Mouse (Mus musculus) frontal cortex, adult 2 months (tissue): ENCODE data around the gene Aig1. TPM values are rescaled to one million over a fixed set of nuclear protein-coding genes. Genes with fewer than 3 reads are reported as not detected.

Experiments used
- DNase-seq, 2 experiments: peaks; one replicate each; pipeline ENCODE4 v3.0.0; 2022; ENCODE audit warnings: low spot score in 1 of 2; ENCODE audit errors: extremely low spot score in 1 of 2
- polyA plus RNA-seq: library from polyadenylated mRNA; depleted of rRNA; stranded (reverse); fragments of >200 nt; gene quantifications from 2 replicates; pipeline ENCODE4 v1.2.3, GENCODE M21; 2012

Aig1 gene
- polyA plus RNA-seq, 1 experiment: 69.6 TPM

DNA sequence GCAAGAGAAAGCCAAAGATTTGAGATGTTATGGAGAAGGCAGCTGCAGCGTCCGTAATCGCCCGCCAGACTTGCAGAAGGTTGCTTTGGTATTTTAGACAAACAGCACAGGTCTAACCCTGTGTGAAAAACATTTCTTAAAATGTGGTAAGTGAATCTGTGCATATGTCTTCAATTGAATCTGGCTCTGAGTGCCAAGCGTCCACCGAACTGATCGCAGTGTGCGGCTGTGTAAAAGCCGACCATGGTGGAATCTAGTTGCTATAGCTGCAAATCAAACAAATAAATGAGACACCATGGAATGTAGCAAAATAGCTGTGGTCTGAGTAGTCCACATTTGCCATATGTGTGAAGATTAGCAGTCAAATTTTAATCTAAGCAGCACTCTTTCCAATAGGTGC is 80.7 kb downstream of the Aig1 start:
- no peak for DNase-seq

DNA sequence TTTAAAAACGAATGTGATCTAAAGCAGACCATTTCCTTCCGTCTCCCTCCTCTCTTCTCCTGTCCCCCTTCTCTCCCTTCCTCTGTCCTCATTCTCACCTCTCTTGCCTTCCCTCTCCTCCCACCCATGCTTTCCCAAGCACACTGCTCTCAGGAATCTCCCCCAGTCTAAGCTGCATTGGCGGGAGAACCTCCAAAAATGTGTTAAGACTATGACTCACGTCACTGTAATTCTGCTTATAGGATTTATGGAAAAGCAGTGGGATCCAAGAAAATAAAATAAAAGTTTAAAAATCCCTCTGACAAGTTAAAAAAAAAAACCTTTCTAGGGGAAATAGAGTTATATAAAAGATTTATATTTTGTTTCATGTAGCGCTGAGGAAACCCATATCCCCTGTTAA is 86.0 kb downstream of the Aig1 start:
- DNase-seq: peak; percentile 33 to 73

DNA sequence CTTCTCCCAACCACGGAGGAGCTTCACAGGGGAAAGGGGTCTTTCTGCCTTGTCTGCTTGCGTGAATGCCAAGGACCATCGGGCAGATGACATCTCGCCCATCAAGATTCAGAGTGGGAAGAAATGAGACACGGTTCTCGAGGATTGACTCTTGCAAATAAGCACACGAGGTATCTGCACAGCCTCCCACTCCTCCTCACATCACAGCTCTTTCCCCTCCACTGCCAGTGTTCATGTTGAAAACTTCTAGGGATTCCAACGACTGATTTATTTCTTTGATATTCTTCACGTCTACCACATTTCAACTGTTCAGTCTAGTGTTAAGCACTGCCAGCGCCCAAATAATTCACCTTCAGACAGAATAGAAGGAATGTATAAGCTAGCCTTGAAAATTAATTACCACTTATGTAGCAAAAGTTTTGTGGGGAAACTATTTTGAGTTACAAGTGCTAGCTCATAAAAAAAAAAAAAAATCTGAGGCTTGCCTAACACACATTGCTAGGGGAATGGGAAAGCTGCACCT is 86.5 kb downstream of the Aig1 start:
- DNase-seq: no peak

DNA sequence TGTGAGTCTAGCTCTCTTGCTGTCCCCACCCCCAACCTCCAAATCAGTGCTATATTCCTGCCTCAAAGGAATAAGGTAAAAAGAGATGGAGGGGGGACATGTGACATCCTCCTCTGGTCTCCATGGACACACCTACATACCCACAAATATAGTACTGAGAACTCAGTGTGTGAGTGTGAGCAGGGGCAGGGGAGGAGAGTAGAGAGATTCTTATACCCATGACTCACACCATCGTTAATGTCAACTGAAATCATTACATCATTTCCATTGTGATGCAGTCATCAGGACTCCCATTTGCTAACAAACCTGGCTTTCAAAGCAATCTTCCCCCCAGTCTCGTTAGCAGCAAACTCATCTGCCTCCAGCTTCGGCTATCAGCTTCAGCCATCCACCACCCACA is 92.8 kb downstream of the Aig1 start:
- DNase-seq: peak in 1 of 2 experiments; percentile 32

DNA sequence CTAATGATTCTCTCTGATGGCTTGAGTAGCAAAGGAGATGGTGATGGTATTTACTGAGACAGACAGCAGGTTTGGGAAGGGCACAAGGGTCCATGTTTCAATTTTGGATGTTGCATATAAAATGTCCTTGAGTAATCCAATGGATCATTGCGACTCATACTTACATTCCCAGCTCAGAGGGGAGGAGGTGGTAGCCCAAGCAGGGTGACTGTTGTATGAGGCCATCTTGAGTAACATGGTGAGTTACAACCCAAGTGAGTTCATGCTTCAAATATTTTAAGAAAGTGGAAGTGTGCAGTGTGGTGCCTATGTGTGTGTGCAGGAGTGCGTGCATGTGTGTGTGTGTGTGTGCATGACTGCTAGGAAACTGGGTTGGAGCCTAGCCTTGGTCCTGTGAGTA is 93.4 kb downstream of the Aig1 start:
- no peak for DNase-seq

DNA sequence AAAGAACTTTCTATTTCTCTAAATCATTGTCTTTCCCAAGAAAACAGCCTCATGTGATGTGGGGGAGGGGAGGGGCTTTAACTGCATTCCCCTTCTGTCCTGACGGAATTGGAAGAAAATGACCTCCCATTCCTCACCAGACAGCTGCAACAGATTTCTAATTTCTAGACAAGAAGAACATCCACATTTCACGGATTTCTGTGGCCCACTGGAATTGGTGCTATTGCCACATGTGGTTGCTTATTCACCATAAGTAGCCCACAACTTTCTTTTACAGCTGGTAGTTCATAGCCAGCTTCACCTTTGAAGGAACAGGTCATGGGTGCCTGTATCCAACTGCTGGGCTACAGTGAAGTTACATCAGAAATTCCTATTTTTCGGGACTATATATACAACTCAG is 93.9 kb downstream of the Aig1 start:
- no peak for DNase-seq

DNA sequence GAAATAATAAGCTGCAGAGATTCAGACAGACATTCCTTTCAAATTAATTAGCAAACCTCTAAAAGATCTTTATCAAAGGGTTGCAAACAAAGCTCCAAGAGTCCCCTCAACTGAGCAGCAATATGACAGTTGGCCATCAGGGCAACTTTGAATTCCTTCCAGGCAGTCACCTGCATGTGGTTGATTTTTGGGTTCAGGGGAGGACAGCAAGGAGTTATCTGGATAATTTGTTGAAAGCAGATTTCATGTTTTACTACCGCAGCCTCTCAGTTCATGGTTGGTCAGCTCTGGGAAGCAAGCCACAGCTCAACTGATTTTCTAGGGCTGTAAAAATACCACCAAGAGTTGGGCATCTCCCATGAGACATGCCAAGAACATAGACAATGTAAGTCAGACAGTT is 98.1 kb downstream of the Aig1 start:
- no peak for DNase-seq

DNA sequence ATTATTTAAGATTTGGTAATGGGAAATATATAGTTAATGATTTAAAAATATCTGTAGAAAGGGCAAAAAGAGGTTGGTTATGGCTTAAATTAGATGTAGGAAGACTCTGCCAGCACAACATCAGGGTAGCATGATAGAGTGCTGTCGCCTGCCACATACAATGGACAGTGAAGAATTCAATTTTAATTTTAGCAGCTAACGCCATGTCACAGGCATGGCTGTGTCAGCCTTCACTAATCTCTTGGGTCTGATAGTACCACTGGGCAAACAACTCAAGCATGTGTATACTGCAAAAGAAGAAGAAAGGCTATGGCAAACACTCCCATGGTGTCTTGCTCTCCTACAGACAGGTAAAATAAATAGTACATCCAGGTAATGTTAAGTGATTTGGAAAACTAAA is 99.0 kb downstream of the Aig1 start:
- no peak for DNase-seq

DNA sequence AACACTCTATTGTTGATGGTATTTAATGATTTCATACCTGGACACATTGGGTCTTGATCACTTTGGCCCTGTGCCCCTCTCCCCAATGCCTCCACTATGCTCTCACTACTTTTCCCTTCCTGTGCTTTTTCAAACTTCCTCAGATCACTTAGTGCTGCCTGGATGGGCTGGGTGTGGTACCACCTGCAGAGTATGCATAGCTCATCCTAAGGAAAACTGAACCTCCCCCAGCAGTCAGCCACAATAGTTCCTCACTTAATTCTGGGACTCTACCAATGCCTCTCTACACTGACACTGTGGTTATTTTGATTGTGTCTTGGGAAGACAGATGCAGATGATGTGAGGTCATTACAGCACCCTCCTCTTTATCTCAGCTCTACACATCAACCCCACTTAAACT is 99.9 kb downstream of the Aig1 start:
- no peak for DNase-seq

DNA sequence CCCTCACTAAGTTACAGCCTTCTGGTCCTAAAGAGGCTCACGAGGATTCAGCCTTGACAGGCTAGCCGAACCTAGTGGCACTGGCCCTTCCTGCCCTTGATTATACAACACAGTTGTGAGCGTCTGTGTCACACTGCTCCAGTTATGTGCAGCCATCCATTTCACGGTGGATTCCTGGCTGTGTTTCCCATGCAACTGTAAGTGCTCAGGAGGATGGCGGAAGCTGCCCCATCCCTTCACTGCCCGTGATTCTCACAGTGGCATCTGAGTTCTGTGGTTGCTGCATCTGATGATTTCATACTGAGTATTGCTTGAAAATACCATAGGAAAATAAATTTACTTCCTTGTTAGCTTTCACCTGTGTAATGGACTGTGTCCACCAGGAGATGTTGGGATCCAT is 101.7 kb downstream of the Aig1 start:
- no peak for DNase-seq

DNA sequence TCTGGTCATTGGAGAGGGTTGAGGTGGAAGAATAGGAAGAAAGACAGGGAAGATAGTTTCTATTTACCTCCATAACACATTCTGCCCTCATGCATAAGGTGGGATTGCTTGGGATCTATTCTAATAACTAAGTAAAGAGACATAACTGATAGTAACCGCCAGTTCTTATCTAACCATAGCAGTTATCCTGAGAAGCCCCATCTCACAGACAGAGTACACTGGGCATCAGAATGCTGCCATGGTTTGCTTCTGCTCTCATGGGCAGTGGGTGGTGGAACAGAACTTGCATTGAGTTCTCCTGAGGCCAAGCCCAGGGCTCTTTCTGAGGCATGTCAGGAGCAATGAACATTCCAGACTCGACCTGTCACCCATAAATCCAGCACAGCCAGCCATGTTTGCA is 105.6 kb downstream of the Aig1 start:
- no peak for DNase-seq

DNA sequence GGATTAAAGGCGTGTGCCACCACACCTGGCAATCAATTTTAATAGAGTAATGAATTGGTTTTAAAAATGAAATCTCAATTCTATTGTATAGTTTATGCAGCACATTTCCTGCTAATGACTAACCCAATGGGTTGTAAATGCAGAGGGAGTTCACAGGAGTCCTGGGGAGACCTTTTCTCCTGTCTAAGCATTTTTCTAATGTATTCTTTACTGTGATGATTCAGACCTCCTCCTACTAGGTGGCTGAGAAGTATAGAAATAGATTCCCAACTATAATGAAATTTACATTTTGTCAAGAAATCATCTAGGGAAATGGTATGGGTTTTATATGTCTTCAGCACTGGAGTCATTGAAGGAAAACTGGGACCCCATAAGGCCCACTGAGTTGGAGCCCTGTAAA is 114.1 kb downstream of the Aig1 start:
- peak in 1 of 2 experiments; percentile 31 for DNase-seq

DNA sequence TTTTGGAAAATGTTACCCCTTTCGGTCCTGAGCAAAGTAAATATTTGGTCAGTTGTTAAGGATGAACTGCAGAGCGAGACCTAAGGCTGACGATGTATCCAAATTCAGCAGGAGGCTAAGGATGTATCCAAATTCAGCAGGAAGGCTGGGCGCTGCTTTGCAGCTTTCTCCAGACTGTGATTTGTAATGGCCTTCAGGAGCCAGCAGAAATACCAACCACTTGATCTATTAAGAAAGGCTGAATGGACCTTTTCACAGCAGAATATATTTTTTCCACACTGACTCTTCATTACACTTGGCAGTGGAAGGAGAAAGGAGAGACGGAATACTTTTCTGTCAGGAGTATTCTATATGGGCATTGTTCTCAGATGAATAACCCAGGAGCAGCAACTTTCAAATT is 115.0 kb downstream of the Aig1 start:
- DNase-seq: no peak

DNA sequence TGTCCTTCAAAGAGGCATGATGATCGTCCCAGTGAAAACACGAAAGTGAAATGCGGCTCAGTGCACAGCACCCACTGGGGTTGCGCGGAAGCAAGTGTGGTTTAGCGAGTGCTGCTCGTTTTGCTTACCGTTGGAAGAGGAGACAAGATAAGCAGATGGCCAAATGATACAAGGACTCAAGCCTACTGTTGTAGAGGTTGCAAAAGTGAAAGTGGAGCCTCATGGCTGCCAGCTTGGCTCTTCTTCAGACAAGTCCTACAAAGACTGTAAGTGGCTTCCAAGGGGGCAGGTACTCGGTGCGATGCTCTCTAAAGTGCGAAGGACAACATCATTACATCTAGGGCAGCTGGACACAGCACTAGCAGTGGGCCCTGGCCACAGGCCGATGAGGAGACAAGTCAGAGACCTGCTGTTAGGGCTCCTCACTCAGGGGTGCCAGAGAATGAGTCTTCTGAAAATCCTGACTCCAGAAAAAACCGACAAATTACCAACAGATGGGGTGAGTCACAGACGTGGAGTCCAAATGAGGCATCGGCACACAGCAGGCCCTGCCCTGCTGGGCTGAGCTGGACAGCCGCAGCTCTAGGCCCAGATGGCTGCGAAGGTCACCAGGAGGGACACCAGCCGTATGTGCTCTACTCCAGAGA is 129.2 kb downstream of the Aig1 start:
- peak in 1 of 2 experiments; percentile 33 for DNase-seq

DNA sequence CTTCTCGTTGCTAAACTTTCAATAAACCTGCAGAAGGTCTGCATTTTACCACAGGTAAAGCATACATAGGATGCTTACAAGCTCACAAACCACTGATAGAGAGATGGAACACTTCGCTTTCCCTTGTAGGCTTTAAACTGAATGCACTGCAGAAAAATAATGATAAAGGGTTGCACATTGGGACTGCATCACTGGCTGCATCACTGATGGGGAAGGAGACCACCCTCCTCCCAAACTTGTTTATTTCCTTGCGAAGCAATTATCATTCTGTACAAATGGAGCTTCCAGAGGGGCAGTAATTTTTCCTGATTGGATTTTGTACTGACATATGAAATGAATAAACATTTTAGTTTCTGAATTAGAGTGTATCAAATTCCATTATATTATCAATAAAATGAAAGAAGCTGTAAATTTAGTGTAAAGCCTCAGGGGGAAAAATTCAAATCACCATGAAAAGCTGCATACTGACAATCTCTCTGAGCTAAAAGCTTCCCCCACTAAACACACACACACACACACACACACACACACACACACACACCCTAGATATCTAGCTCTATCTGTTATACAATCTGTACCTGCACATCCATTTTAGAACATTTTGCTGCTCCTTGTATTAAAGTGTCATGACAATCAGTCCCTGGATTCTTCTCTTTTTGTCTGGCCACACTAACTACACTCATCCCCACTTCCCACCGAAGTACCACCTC is 138.6 kb downstream of the Aig1 start:
- DNase-seq: no peak

DNA sequence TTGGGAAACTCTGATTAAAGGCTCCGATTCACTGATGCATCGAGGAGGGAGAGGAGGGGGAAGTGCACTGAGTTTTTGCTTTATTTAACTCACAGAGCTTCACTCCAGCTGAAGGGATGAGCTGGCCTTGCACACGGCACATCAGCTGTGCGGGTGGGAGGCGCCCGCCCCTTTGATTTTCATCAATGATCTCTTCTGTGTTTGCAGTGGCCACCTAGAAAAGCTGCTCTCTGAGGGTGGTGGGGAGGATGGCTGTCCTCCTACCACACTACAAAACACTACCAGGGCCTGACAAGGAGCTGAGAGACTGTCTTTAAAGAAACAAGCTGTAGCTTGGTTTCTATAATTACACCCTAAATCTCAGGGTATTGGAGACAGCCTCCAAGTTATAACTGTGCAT is 141.1 kb downstream of the Aig1 start:
- DNase-seq: peak; percentile 55 to 81

DNA sequence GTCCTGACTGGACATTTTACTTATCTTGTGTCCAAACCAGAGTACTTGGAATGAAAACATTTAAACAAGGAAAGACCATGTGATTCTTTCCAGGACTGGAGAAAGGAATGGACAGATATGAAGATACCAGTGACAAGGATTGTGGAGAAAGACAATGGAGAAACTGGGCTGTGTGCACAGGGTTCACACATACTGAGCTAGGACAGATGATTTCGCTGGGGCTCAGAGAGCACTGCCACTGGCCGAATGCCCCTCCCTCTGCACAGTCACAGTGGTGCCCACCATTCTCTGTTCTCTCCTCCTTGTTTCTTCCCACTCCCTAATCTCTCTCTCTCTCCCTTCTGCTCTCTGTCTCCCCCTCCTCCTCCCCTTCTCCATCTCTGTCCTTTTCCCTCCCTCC is 142.6 kb downstream of the Aig1 start:
- no peak for DNase-seq

DNA sequence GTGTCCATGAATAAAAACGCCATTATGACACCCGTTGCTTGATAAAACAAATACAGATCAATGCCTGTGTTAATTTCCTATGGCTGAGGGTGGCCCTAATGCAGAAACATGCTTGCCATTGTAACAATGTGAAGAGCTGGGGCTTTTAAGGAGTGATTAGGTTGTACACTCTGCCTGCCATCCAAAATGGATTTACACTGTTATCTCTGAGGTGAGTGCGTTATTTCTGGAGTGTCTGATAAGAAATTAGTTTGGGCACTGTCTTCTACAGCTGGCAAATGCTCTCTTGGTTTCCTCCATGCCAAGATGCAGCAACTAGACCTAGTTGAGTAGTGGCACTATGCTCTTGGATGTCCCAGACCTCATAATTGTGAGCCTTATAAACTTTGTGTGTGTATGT is 143.5 kb downstream of the Aig1 start:
- no peak for DNase-seq

DNA sequence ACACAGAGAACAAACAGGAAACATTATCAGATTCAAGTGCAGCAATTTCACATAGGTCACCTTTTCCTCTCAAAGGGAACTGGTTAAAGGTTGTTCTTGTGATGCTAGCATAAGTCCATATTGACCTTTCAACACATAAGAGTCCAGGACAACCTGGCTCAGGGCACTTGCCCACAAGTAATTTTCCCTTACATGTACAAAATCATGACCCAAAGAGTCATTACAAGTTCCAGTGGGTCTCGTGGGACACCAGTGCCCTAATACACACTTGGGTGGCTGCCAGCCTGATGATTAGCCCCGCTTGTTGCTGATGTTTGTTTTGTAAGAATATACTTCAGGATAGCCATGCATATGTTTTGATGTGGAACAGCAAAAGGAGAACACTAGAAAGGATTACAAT is 152.6 kb downstream of the Aig1 start:
- DNase-seq: no peak

DNA sequence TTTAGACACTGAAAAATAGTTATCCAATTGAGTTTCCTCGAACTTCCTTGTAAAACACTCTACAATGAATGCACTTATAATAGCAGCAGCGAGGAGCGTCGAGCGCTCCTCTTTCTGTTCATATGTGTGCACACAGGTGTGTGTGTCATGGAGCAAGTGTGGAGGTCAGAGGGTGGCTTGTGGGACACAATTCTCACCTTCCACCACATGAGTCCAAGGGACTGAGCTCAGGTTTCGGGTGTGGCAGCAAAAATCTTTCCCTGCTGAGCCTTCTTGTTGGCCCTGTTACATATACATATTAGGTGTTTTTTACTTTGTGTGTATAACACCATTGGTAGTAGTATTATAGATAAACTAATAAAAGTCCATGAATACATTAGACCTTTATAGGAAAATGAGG is 153.2 kb downstream of the Aig1 start:
- no peak for DNase-seq

DNA sequence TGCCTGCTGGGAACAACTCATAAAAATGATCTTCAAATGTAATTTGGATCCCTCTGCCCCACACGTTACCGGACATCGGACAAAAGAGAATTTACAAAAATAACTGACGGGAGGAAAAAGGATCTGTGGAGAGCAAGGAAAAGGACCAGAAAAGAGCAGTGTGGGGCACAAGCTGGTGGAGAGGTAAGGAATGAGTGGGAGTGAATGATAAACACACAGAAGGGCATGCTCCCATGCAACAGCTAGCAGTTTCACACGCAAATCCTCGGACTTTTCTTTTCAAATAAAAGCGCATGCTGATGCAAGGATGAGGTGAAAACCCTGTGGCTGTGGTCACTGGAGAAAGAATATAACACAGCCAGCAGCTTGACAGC is 153.9 kb downstream of the Aig1 start:
- DNase-seq: no peak

DNA sequence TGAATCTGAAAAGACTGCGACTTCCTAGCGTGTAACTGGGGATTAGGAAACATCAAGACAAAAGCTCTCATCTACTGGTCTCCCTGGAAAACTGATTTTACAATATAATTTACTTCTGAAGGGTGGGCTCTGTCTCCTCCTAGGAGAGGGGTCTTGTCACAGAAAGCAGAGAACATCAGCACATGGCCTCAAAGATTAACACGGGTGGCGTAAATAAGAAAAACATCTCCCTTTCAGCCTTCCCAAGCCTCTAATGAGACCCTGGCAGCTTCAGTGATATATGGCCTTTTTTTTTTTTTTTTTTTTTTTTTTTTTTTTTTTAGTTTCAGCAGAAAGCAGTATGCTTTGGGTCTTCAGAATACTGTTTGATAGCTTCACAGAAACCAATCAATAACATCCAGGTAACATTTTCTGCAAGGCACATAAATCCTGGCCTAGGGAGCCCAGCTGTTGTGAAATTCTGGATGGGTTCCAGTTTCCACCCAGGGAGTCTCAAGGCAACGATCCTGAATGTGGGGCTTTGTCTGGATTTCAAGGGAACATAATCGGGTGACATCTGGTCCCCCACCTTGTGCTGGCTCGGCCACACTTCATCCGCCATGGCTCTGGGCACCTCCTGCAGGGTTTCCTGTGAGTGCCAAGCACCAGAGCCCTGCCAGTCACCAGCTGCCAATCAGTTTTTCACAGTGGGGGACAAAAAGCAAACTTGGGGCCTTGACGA is 154.4 kb downstream of the Aig1 start:
- peak in 1 of 2 experiments; percentile 22 for DNase-seq
